Mouse (Mus musculus): ENCODE data around the gene Gfpt2.

- TF ChIP-seq POLR2A (IDR thresholded peaks at IDR 0.05; ENCODE audit: low read depth, low read length) (no peak), CTCF (IDR thresholded peaks at IDR 0.05; ENCODE audit: extremely low read depth, insufficient read length, insufficient replicate concordance, low read depth, low read length) (no peak)
These were observed 53.8 kb downstream of the Gfpt2 start for GRCm38 (mm10) chr11:49847811-49848078.

Data from small intestine, adult 2 months (tissue).